Mouse (Mus musculus): ENCODE measurements at regions not wholly inside any gene's neighbourhood (a gene's known extent, or its start where the extent isn't known, plus 50 kb on each side); places are given as distances from the start of the nearest gene placed in this dataset.

DNA sequence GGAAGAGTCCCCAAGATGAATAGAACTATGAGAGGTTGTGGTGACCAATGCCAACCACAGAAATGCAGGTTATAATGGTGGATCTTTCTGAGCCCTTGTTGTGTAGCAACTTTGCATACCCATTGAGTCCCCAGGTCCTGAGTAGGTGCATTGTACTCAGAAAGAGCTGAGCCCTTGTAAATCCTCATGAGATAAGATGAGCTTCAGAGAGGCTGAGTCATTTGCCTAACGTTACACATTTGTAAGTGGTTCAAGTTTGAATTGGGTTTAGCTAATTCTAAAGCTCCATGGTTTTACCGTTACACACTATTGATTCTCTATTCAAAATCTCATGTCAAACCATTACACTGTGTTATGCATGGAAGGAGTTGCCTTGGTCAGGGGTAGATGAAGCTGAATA, 1349.9 kb upstream of the A1bg start (continued):
- TF ChIP-seq USF1 (IDR thresholded peaks at IDR 0.05; ENCODE audit: low read depth, low read length) (no peak), MXI1 (IDR thresholded peaks at IDR 0.05; ENCODE audit: low read depth, low read length) (no peak), USF2 (conservative IDR thresholded peaks at IDR 0.05; ENCODE audit: low read depth, low read length) (no peak), BHLHE40 (IDR thresholded peaks at IDR 0.05; ENCODE audit: low read depth, low read length) (peak; percentile 68; the same call in 1 of the 2 replicates), IRF4 (IDR thresholded peaks at IDR 0.05; ENCODE audit: low read depth, low read length) (peak; percentile 84), PAX5 (IDR thresholded peaks at IDR 0.05; ENCODE audit: low read length) (no peak)

DNA sequence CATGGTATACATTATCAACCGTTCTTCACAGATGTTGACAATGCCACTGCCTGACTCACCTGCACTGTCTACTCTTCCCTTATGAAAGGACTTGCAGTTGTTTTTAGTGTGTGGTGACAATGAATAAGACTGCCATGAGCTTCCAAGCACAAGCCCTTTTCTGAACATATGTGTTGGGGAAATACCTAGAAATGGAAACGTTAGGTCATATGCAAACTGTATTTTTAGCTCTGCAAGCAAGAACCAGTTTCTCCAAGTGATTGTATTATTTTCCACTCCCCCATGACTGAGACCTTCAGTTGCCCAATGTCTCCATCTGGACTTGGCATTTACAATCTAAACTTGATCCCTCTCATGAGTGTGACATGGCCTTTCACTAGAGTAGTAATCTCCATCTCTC, 1348.6 kb upstream of the A1bg start:
- peaks cover 4 to 10% of the 10 kb centered on the region in 2 experiments for H3K36me3 ChIP-seq (replicated peaks in 1 of 2; ENCODE audit: control insufficient read depth in 1 of 2, insufficient read depth in 1 of 2, low read length in 1 of 2)
- dilution Hi-C loops (cut with MboI; ENCODE audit: extremely low pct_ligation_motif_present, extremely low pct_unique_long_range_greater_than_20kb, low sequenced_read_pairs): no loop called here
- no peaks in the 10 kb centered on the region for H3K79me2 ChIP-seq (replicated peaks; ENCODE audit: control insufficient read depth, extremely low read depth, insufficient read depth, poor library complexity, severe bottlenecking)
- H3K4me1 ChIP-seq (ENCODE audit: control insufficient read depth in 1 of 2, insufficient read depth in 2 of 2): peaks cover 62 to 95% of the 10 kb centered on the region in 2 experiments
- H3K27me3 ChIP-seq (replicated peaks): no peaks in the 10 kb centered on the region
- no peak overlapping the region for H3K4me3 ChIP-seq (replicated peaks in 1 of 3; ENCODE audit: low read depth in 2 of 3, low read length in 2 of 3, poor library complexity in 1 of 3)
- H3K9ac ChIP-seq (ENCODE audit: insufficient read depth, low read depth): peak overlapping the region; percentile 40; the same call in 1 of the 2 replicates
- in situ Hi-C loops (cut with MboI; ENCODE audit: low pct_ligation_motif_present, low pct_unique_long_range_greater_than_20kb, low sequenced_read_pairs): loop anchor here (5.0 to 25.0 kb wide), 3 partner anchors 56 to 859 kb away; no protein-coding TSS in a partner anchor
- DNase-seq (ENCODE audit: extremely low read depth): peak; percentile 99
- H3K27ac ChIP-seq (ENCODE audit: insufficient read depth, low read depth): peak overlapping the region; percentile 98
- 0 out of 2 replicates have a peak overlapping the region, but pooled peaks have one; percentile 8 for H3K4me2 ChIP-seq (ENCODE audit: insufficient read depth, low read depth, poor library complexity, severe bottlenecking)
- H3K9me3 ChIP-seq (replicated peaks; ENCODE audit: low read length): peaks cover 19% of the 10 kb centered on the region
- peak; percentile 38; the same call in 1 of the 2 replicates for TF ChIP-seq HCFC1 (IDR thresholded peaks at IDR 0.05; ENCODE audit: low read depth, low read length)
- no peak for TF ChIP-seq USF2 (conservative IDR thresholded peaks at IDR 0.05; ENCODE audit: low read depth, low read length)
- TF ChIP-seq TCF12 (IDR thresholded peaks at IDR 0.05; ENCODE audit: low read depth, low read length): peak; percentile 99
- no peak for TF ChIP-seq CTCF (conservative IDR thresholded peaks at IDR 0.05 in 1 of 2, IDR thresholded peaks at IDR 0.05 in 1 of 2; ENCODE audit: low read depth in 2 of 2, low read length in 2 of 2)
- TF ChIP-seq RCOR1 (conservative IDR thresholded peaks at IDR 0.05; ENCODE audit: low read depth, low read length): peak; percentile 98
- TF ChIP-seq NELFE (IDR thresholded peaks at IDR 0.05; ENCODE audit: low read depth, low read length): 0 out of 2 replicates have a peak, but pooled peaks have one; percentile 62
- TF ChIP-seq MAFK (IDR thresholded peaks at IDR 0.05; ENCODE audit: insufficient replicate concordance, low read length): peak; percentile 92
- no peak for TF ChIP-seq NRF1 (IDR thresholded peaks at IDR 0.05; ENCODE audit: low read depth, low read length)
- peak; percentile 100 for TF ChIP-seq JUN (IDR thresholded peaks at IDR 0.05; ENCODE audit: insufficient read depth, low read depth, low read length)
- peak; percentile 100 for TF ChIP-seq MEF2A (IDR thresholded peaks at IDR 0.05; ENCODE audit: borderline replicate concordance, low read depth, low read length)
- peak; percentile 100 for TF ChIP-seq ETS1 (conservative IDR thresholded peaks at IDR 0.05; ENCODE audit: low read depth, low read length)
- TF ChIP-seq MAX (IDR thresholded peaks at IDR 0.05; ENCODE audit: low read length): peak; percentile 93
- 0 out of 2 replicates have a peak, but pooled peaks have one; percentile 19 for TF ChIP-seq ELF1 (IDR thresholded peaks at IDR 0.05; ENCODE audit: low read depth, low read length)
- peak; percentile 97 for TF ChIP-seq IRF4 (IDR thresholded peaks at IDR 0.05; ENCODE audit: low read depth, low read length)
- no peak for TF ChIP-seq USF1 (IDR thresholded peaks at IDR 0.05; ENCODE audit: low read depth, low read length)
- peak; percentile 99 for TF ChIP-seq JUND (conservative IDR thresholded peaks at IDR 0.05; ENCODE audit: low read depth, low read length)
- peak; percentile 96 for TF ChIP-seq BHLHE40 (IDR thresholded peaks at IDR 0.05; ENCODE audit: low read depth, low read length)
- TF ChIP-seq TBP (conservative IDR thresholded peaks at IDR 0.05; ENCODE audit: low read depth, low read length): peak; percentile 88
- TF ChIP-seq GABPA (IDR thresholded peaks at IDR 0.05; ENCODE audit: insufficient replicate concordance, low read depth, low read length): no peak
- peak; percentile 77 for TF ChIP-seq MXI1 (IDR thresholded peaks at IDR 0.05; ENCODE audit: low read depth, low read length)
- TF ChIP-seq ZC3H11A (IDR thresholded peaks at IDR 0.05; ENCODE audit: low read depth, low read length): no peak
- peak; percentile 79 for TF ChIP-seq KAT2A (IDR thresholded peaks at IDR 0.05; ENCODE audit: insufficient replicate concordance, low read length)
- peak; percentile 94; the same call in 1 of the 2 replicates for TF ChIP-seq MYC (IDR thresholded peaks at IDR 0.05; ENCODE audit: low read depth, low read length)
- TF ChIP-seq CHD1 (IDR thresholded peaks at IDR 0.05; ENCODE audit: low read depth, low read length): peak; percentile 88
- TF ChIP-seq MAZ (IDR thresholded peaks at IDR 0.05; ENCODE audit: low read depth, low read length): peak; percentile 84; the same call in 1 of the 2 replicates
- 0 out of 2 replicates have a peak, but pooled peaks have one; percentile 13 for TF ChIP-seq POLR2A (IDR thresholded peaks at IDR 0.05; ENCODE audit: low read depth, low read length)
- TF ChIP-seq ZNF384 (IDR thresholded peaks at IDR 0.05; ENCODE audit: low read depth, low read length): peak; percentile 74
- peak; percentile 58; the same call in 1 of the 2 replicates for TF ChIP-seq ZMIZ1 (IDR thresholded peaks at IDR 0.05; ENCODE audit: low read depth, low read length)
- peak; percentile 59 for TF ChIP-seq SMC3 (IDR thresholded peaks at IDR 0.05; ENCODE audit: low read depth, low read length)
- no peak for TF ChIP-seq ZKSCAN1 (IDR thresholded peaks at IDR 0.05; ENCODE audit: borderline replicate concordance, low read depth, low read length)
- TF ChIP-seq SIN3A (IDR thresholded peaks at IDR 0.05; ENCODE audit: low read length): peak; percentile 96
- TF ChIP-seq RAD21 (IDR thresholded peaks at IDR 0.05; ENCODE audit: low read depth, low read length): peak; percentile 48
- peak; percentile 100 for TF ChIP-seq EP300 (IDR thresholded peaks at IDR 0.05; ENCODE audit: low read length)
- no peak; the same call in 1 of the 2 replicates for TF ChIP-seq E2F4 (IDR thresholded peaks at IDR 0.05; ENCODE audit: insufficient replicate concordance, low read depth, low read length)
- peak; percentile 93 for TF ChIP-seq CHD2 (IDR thresholded peaks at IDR 0.05; ENCODE audit: low read length)
